Mouse (Mus musculus): ENCODE results near the gene Fcf1.
A peak's percentile ranks its signal among the peaks of the same experiment; 100 is the strongest.

The Fcf1 gene

DNA sequence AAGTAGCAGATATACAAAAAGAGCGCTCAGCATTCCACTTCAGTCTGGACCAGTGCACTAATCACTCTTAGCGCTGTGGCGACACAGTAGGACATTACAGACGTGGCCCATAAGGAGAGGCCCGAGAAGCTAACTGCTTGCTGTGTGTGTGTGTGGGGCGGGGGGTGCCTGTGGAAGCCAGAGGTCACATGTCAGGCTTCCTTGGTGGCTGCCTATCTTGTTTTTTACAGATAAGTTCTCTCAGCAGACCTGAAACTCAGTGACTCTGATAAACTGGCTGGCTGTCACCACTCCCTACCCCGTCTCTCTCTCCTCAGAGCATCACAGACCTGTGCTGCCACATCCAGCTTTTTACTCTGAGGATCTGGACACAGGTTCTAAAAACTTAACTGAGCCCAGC lies 8.1 kb upstream of the Fcf1 start:
- DNase-seq (ENCODE audit: extremely low spot score, low read depth, low spot score), result no peak

DNA sequence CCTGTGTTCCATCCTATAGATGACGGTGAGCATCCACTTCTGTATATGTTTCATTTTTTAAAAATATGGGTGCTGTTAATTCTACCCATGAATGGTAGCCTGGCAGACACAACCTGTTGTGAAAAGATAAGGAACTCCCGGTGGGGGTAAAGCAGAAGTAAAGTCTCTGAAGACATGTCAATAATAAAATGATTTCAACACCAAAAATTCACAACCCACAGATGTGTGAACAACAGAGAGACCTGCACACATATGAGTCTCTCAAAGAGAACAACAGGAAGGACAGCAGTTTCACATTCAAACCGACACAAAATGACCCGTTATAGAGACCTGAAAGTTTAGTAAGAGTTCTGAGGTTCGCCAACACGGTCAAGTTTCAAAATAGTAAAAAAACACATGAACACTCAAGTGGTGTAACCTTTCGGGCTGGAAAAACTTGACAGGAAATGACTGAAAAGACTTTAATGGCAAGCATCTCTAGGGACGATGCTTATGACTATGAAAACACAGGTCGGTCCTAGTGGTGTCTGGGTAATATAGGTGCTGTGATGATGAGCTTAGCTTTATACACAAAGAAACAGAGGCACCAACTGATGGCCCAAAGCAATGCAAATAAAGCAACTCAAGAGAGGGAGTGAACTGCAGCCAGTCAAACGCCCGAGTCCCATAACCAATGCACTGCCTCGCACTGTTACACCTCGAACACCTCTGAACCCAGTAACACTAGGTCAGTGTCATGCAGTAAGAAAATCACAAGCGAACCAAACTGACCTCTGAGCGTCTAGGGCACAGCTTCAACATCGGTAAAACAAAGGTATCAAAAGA lies 1.7 kb upstream of the Fcf1 start:
- DNase-seq (ENCODE audit: extremely low spot score, low read depth, low spot score), result no peak

DNA sequence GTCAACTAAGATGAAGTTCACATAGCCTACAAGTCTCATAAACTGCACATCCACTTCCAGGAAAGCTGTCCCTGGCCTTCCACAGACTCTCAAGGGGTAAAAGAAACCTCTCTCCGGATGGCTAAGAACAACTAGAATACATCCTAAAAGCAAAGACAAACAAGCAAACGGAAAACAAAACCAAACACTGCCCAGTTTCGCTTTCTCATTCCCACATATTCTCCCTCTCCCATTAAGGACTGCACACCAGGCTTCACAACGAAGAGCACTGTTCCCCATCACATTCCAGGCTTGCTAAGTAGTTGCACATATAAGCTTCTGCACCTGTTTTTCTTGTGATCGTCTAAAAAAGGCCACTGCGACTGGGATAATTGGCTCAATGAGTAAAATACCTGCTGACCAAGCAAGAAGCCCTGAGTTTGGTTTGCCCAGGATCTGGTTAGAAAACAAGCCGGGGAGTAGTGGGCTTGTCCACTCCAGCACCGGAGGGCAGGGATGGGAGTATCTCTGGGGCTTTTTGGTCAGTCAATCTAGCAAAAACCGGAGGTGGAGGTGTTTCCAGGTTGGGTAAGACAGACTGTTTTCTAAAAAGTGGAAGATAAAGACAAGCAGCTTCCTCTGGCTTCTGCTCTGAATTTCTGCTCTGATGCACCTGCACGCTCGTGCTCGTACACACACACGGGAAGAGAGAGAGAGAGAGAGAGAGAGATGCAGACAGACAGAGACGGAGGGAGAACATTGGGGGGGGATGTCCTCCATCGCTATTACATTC lies 855 bp upstream of the Fcf1 start:
- DNase-seq (ENCODE audit: extremely low spot score, low read depth, low spot score), result no peak

DNA sequence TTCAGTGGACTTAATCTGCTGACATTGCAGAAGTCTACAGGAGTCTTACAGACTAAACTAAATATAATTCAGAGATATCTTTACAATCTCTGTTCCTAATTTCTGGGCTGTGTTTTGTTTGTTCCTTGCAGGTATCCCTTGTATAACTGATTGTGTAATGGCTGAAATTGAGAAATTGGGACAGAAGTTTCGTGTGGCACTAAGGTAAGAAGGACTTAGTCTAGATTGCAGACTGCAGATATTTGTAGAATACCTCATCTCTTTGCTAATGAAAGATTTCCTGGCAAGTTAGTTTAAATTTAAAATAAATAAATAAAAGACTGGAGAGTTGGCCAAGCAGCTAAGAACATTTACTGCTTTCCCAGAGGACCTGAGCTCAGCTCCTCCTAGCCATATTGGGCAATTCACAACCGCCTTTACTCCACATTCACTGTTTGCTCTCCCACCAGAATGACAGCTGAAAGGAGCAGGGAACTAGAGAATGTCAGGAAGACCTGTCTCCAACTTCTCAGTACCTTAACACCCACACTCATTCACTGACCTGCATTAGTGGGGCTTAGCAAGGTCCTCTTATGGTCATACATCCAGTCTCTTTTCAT lies 8.7 kb downstream of the Fcf1 start:
- DNase-seq (ENCODE audit: extremely low spot score, low read depth, low spot score), result no peak

DNA sequence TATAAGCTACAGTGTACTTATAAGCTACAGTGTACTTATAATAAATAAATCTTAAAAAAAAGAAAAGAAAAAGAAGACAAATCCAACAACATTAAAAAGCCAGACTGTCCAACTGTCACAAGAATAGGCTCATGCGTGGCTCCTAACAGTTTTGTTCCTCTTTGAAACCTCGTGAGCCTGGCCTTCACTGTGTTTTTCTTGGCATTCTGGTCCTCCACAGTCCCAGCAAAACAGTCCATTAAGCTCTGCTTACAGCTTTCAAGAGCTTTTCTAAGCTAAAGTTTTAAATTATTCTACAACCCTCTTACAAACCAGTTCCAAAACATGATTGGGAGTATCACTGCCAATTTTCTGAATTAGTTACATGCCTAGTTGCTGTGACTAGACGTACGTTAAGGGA lies 18.8 kb downstream of the Fcf1 start:
- DNase-seq (ENCODE audit: extremely low spot score, low read depth, low spot score), result no peak

DNA sequence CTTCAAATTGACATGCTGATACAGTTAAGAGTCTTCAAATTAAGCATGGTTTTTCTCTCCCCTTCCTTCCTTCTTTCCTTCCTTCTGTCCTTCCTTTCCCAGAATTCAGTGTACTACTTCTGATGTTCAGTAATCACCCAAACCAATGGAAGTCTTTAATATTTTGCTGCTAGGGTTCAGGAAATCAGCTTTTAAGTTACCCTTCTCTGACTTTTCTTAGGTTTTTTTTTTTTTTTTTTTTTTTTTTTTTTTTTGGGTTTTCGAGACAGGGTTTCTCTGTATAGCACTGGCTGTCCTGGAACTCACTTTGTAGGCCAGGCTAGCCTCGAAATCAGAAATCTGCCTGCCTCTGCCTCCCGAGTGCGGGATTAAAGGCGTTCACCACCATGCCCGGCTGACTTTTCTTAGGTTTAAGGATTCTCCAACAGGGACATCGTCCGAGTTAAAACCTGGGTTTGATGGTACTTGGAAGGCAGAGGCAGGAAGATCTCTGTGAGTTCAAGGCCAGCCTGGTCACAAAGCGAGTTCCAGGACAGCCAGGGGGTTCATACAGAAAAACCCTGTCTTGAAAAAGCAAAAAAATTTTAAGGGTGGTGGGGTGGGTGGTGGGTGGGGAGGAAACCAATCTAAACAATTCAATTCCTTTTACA lies 24.5 kb downstream of the Fcf1 start:
- no peak for DNase-seq (ENCODE audit: extremely low spot score, low read depth, low spot score)

DNA sequence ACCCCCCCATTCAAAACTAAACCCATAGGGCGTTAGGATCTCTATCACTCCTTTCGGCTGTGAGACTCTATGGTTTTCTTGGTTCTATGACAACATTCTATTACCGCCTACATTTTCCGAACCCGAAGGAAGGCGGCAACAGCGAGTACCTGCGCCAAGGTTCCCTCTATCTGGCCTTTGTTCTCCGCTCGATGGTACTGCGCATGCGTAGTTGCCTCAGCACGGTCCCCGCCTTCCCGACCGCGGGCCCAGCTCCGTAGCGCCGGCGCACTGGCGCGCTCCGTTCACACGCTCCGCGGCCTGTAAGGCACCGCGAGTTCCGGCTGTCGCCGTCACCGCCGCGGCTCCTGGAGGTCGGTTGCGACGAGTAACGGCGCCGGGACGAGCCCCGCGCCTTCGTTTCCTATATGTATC lies 25.4 kb downstream of the Fcf1 start, which contains the start of gene Ylpm1:
Gene Ylpm1 (plus strand): TSS at position 239 of the 414 bp plus-strand sequence.
- DNase-seq (ENCODE audit: extremely low spot score, low read depth, low spot score), result peak; percentile 98

DNA sequence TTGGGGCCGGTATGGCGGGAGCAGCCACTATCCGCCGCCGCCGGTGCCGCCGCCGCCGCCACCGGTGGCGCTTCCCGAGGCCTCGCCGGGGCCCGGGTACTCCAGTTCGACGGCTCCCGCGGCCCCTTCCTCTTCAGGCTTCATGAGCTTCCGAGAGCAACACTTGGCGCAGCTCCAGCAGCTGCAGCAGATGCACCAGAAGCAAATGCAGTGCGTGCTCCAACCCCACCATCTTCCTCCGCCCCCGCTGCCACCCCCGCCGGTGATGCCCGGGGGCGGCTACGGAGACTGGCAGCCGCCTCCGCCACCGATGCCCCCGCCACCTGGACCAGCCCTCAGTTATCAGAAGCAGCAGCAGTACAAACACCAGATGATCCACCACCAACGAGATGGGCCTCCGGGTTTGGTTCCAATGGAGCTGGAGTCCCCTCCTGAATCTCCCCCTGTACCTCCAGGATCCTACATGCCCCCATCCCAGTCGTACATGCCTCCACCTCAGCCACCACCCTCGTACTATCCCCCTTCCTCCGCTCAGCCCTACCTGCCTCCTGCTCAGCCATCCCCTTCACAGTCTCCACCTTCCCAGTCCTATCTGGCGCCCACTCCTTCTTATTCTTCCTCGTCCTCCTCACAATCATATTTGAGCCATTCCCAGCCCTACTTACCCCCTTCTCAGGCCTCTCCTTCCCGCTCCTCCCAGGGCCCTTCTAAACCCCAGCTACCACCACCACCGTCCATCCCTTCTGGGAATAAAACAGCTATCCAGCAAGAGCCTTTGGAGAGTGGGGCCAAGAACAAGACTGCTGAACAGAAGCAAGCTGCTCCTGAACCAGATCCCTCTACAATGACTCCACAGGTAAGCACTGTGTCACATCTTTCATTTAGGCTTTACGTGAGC lies 26.1 kb downstream of the Fcf1 start:
- no peak for DNase-seq (ENCODE audit: extremely low spot score, low read depth, low spot score)

DNA sequence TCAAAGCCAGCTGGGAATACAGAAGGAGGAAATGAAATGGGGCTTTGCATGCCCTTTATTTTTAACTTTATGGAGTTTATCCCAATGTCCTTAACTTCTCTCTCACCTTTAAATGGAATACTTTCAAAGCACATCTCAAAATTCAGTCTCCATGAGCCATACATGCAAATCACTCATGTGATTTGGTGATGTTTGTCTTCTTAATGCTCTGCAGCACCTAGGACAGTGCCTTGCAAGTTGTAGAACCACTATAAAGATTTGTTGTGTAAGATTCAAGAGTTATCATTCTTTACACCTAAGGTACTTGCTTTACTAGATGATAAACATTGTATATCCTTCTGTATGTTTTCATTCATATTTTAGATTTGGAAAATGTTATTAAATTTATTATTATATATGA lies 28.4 kb downstream of the Fcf1 start:
- no peak for DNase-seq (ENCODE audit: extremely low spot score, low read depth, low spot score)

DNA sequence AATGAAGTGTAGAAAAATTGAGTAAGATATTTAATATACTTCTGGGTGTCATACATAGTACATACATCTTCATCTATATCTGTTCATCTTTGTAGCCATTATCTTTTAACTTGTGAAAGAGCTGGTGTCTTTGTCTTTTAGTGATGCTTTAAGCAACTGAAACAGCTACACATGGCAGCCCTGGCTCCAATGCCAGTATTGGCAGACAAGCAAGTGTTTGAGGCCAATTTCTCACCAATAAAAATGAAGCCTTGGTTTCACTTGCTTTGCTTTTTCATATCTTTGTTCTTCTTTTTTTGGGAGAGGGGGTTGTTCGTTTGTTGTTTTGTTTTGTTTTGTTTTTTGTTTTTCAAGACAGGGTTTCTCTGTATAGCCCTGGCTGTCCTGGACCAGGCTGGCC lies 35.5 kb downstream of the Fcf1 start:
- DNase-seq (ENCODE audit: extremely low spot score, low read depth, low spot score), result no peak

DNA sequence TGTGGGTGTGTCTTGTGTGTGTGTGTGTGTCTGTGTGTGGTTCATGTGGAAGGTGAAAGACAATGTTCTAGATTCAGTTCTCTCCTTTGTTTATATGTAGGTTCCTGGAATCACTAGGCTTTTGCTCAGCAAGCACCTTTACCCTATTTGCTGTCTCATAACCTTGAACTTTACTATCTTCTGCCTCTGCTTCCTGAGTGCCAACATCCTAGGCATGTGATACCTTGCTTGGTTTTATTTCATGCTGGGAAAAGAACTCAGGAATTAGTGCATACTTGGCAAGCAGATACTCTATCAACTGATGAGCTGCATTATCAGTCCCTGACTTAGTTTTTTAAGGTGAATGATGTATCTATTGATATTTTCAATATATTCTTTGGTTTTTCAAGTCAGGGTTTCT lies 36.3 kb downstream of the Fcf1 start:
- DNase-seq (ENCODE audit: extremely low spot score, low read depth, low spot score), result no peak

DNA sequence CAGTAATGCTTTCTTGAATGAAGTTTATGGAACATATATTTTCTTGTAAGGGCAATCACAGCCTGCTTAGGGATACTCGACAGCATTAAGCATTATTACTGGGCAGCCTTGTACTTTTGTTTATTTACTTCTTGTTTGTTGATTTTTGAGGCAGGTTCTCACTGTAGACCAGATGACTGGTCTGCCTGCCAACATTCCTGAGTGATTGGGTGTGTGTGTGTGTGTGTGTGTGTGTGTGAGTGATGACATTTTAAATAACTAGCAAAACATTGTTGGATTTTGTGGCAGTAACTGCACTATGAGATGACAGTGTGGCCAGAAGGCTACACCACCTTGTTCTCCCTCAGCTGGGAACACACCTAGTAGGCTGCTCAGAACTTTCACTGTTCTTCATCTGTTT lies 39.1 kb downstream of the Fcf1 start:
- DNase-seq (ENCODE audit: extremely low spot score, low read depth, low spot score), result no peak

DNA sequence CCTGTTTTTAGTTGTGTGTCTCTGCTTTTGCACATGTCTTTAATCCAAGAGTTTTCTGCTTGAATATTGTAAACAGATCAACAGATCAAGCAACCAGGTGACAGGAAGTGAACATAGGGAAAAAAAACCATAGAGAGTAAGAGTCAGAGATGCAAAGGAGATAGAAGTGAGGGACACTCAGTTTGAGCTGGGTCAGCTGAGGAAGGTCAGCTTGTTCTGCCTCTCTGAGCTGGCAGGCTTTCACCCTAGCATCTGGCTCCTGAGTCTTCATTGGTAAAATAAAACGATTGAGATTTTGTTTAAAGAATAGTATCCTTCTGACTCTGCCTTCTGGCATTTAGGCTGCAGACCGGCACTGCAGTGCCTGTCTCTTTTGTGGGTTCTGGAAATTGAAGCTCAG lies 39.8 kb downstream of the Fcf1 start:
- DNase-seq (ENCODE audit: extremely low spot score, low read depth, low spot score), result no peak

DNA sequence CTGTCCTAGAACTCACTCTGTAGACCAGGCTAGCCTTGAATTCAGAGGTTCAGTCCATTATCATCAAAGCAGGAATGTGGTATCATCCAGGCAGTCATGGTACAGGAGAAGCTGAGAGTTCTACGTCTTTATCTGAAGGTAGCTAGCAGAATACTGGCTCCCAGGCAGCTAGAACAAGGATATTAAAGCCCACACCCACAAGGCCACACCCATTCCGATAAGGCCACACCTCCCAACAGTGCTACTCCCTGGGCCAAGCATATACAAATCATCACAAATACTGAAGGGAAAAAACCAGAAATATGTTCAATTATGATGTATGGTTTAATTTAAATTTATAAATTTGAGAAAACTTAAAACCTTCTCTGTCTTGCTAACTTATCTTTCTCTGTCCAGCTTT lies 41.5 kb downstream of the Fcf1 start:
- DNase-seq (ENCODE audit: extremely low spot score, low read depth, low spot score), result no peak

DNA sequence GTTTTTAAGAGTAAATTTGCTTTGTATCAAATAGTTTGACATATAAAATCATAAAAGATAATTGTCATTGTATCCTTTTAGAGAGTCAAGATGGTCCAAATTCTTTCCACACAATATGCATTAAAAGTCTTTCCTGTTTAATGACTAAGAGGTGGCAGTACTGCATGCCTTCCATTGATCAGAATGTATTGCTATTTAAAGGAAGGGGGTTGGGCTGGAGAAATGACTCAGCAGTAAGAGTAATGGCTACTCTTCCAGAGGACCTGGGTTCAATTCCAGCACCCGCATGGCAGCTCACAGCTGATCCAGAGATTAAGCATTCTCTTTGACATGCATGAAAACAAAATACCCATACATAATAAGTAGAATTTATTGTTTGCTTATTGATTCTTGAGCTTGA lies 51.4 kb downstream of the Fcf1 start:
- no peak for DNase-seq (ENCODE audit: extremely low spot score, low read depth, low spot score)

DNA sequence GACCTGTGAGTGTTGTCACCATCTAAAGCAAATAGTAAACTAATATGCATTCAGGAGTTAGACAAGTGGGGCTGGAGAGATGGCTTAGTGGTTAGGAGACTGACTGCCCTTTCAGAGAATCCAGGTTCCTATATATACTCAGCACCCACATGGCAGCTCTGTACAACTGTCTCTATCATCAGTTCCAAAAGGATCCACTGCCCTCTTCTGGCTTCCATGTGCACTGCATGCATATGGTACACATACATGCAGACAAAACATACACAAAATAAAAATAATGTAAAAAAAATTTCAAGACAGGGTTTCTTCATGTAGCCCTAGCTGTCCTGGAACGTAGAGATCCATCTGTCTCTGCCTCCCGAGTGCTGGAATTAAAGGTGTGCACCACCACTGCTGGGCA lies 62.0 kb downstream of the Fcf1 start:
- DNase-seq (ENCODE audit: extremely low spot score, low read depth, low spot score), result no peak
